Mouse (Mus musculus) CH12.LX (cell line): ENCODE data around the gene Gm9970.

ENCODE experiments used
- CTCF ChIP-seq, 2 experiments: IDR thresholded peaks in 1 of 2; conservative IDR thresholded peaks in 1 of 2; 2 replicates each; pipeline ENCODE4 v1.5.1; 2011 to 2012; ENCODE audit warnings: low read depth in 2 of 2, low read length in 2 of 2, improper control_type of control experiment in 1 of 2, inconsistent platforms in 1 of 2, mild to moderate bottlenecking in 1 of 2, moderate library complexity in 1 of 2
- EP300 ChIP-seq: IDR thresholded peaks from 2 replicates; pipeline ENCODE4 v1.6.1; 2011; ENCODE audit warnings: low read length, improper control_type of control experiment

- TF ChIP-seq CTCF (conservative IDR thresholded peaks at IDR 0.05 in 1 of 2, IDR thresholded peaks at IDR 0.05 in 1 of 2; ENCODE audit: low read depth in 2 of 2, low read length in 2 of 2) (no peak), EP300 (no peak)
Observed at GRCm38 (mm10) chr5:31254901-31255300, 13.9 kb upstream of the Gm9970 start.
